Mouse (Mus musculus) limb, embryonic 10.5 days (tissue): ENCODE results near the gene Mzf1. TPM values are rescaled to one million over a fixed set of nuclear protein-coding genes. Genes with fewer than 3 reads are reported as not detected.

Experiments
- DNase-seq: peaks from one replicate; pipeline ENCODE4 v3.0.0-alpha.2; 2017; ENCODE audit warnings: low spot score
- H3K27ac ChIP-seq: fragments of 300-500 bp; sonication (generic); 2 replicates; pipeline ENCODE4 v1.5.1; 2016; ENCODE audit warnings: mild to moderate bottlenecking
- H3K27me3 ChIP-seq: fragments of 300-500 bp; sonication (generic); 2 replicates; pipeline ENCODE4 v1.6.1; 2016; ENCODE audit warnings: low read depth, mild to moderate bottlenecking; ENCODE audit not compliant: poor library complexity, severe bottlenecking
- H3K36me3 ChIP-seq: fragments of 300-500 bp; sonication (generic); 2 replicates; pipeline ENCODE4 v1.6.1; 2016; ENCODE audit warnings: mild to moderate bottlenecking, moderate library complexity
- H3K4me1 ChIP-seq: fragments of 300-500 bp; sonication (generic); 2 replicates; pipeline ENCODE4 v1.6.1; 2016
- H3K4me3 ChIP-seq: fragments of 300-500 bp; sonication (generic); 2 replicates; pipeline ENCODE4 v1.5.1; 2016; ENCODE audit warnings: mild to moderate bottlenecking, moderate library complexity
- H3K9me3 ChIP-seq: fragments of 300-500 bp; sonication (generic); replicated peaks from 2 replicates; pipeline ENCODE4 v1.6.1; 2016; ENCODE audit warnings: mild to moderate bottlenecking
- WGBS: fragments of 180-500 bp; shearing (Covaris S2); methylation state at CpG from one replicate; pipeline ENCODE4 v1.1.7; 2016; 5-methylcytosine and 5-hydroxymethylcytosine counted together
- polyA plus RNA-seq: library from polyadenylated mRNA; unstranded; fragments of >200 nt; fragmentation: Nextera tagmentation; extraction: Ambion mirVana; gene quantifications from 2 replicates; pipeline ENCODE4 v1.2.1, GENCODE M21; 2016

Mzf1 gene
- polyA plus RNA-seq, 1 experiment from 2014 or later, result 4.4 TPM

GRCm38 (mm10) chr7:13031983-13032382 is 22.6 kb downstream of the Mzf1 start:
- no peak overlapping the region for H3K4me3 ChIP-seq
- WGBS, result 92% methylated on average over 2 of the region's 2 CpGs

GRCm38 (mm10) chr7:13031069-13031468 is 23.5 kb downstream of the Mzf1 start:
- H3K27me3 ChIP-seq, result no peaks in the 10 kb centered on the region
- H3K9me3 ChIP-seq, result no peaks in the 10 kb centered on the region
- WGBS, result 81% methylated on average over 5 of the region's 5 CpGs
- H3K36me3 ChIP-seq, result peaks cover 96% of the 10 kb centered on the region
- peaks cover 40% of the 10 kb centered on the region for H3K4me1 ChIP-seq
- no peak overlapping the region for H3K27ac ChIP-seq
- DNase-seq, result no peak
- no peak overlapping the region for H3K4me3 ChIP-seq

More at GRCm38 (mm10) chr7:13031983-13032382, 22.6 kb downstream of the Mzf1 start:
- Histone ChIP-seq H3K9me3 (no peaks in the 10 kb centered on the region), H3K4me1 (peaks cover 41% of the 10 kb centered on the region), H3K27ac (no peak overlapping the region), H3K27me3 (no peaks in the 10 kb centered on the region), H3K36me3 (peaks cover 92% of the 10 kb centered on the region)
- no peak for DNase-seq

DNA sequence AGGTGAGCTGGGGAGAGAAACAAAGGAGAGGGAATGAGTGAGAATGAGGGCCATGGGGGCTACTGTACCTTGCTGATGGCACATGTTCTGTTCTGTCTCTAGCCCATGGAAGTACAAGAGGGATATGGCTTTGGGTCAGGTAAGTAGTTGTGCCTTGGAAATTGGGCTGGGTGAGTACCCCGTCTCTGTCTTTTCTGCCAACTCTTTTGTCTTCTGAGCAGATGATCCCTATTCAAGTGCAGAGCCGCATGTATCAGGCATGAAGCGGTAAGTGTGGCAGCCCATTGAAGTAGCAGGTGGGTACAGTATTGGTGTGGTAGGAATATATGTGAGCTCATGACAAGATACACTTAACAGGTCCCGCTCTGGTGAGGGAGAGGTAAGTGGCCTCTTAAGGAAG is 25.6 kb downstream of the Mzf1 start:
- Histone ChIP-seq H3K4me3 (no peak overlapping the region), H3K27me3 (no peaks in the 10 kb centered on the region), H3K4me1 (peaks cover 32% of the 10 kb centered on the region), H3K9me3 (no peaks in the 10 kb centered on the region), H3K27ac (no peak overlapping the region), H3K36me3 (peaks cover 92% of the 10 kb centered on the region)
- no peak for DNase-seq
- WGBS, result 92% methylated on average over 4 of the region's 4 CpGs

GRCm38 (mm10) chr7:13025511-13026112 is 29.0 kb downstream of the Mzf1 start:
- Histone ChIP-seq H3K4me3 (peak overlapping the region; percentile 99), H3K36me3 (peaks cover 58% of the 10 kb centered on the region), H3K27ac (peak overlapping the region; percentile 100), H3K27me3 (no peaks in the 10 kb centered on the region), H3K4me1 (peaks cover 28% of the 10 kb centered on the region), H3K9me3 (no peaks in the 10 kb centered on the region)
- 31% methylated on average over 4 of the region's 4 CpGs for WGBS
- no peak for DNase-seq

GRCm38 (mm10) chr7:13024805-13025204 is 29.8 kb downstream of the Mzf1 start:
- Histone ChIP-seq H3K36me3 (peaks cover 50% of the 10 kb centered on the region), H3K27me3 (no peaks in the 10 kb centered on the region), H3K4me3 (peak overlapping the region; percentile 99), H3K9me3 (no peaks in the 10 kb centered on the region), H3K27ac (peak overlapping the region; percentile 100), H3K4me1 (peaks cover 28% of the 10 kb centered on the region)
- peak; percentile 85 for DNase-seq
- WGBS, result under 1% methylated on average over 43 of the region's 44 CpGs

DNA sequence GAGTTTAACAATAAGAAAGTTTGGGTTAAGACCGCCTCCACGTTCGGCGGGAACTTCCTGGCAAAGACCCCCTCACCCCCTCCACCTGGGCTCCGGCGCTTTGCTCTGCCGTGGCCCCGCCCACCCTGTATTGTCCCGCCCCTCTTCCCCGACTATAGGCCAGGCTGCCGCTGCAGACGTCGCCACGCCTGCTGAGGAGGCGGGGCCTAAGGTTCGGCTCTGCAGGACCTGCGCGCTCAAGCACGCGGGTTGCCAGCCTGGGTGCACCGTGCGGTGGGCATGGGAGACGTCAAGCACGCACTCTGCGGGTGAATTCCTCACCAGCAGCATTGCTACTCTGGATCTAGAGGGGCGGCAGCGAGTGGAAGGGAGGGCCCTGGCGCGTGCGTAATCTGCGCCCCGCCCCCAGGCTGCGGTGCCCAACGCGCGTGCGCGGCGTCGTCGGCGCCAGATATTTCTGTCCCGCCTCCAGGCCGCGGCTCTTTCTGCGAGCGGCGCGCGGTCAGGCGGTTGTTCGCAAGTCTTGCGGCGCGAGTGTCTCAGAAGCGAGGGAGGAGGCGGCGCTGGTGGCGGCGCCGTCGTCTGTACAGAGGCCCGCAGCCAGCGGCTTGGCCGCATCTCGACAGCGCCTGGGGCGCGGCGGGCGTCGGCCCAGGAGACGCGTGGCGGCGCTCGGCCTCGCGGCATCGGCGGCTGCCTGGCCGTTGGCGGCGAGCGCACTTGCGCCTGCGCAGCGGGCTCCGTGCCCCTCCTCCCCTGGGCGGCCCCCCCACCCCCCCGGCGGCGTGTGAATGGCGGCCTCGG is 30.4 kb downstream of the Mzf1 start:
- Histone ChIP-seq H3K4me1 (peaks cover 28% of the 10 kb centered on the region), H3K27me3 (no peaks in the 10 kb centered on the region), H3K9me3 (no peaks in the 10 kb centered on the region), H3K4me3 (peak overlapping the region; percentile 99), H3K27ac (peak overlapping the region; percentile 100), H3K36me3 (peaks cover 44% of the 10 kb centered on the region)
- WGBS, result under 1% methylated on average over 95 of the region's 95 CpGs
- peak; percentile 96 for DNase-seq

GRCm38 (mm10) chr7:13022773-13023535 is 31.6 kb downstream of the Mzf1 start:
- Histone ChIP-seq H3K27me3 (no peaks in the 10 kb centered on the region), H3K36me3 (peaks cover 32% of the 10 kb centered on the region), H3K4me1 (peaks cover 28% of the 10 kb centered on the region), H3K27ac (peak overlapping the region; percentile 100), H3K9me3 (no peaks in the 10 kb centered on the region), H3K4me3 (peak overlapping the region; percentile 99)
- DNase-seq, result peak; percentile 96
- WGBS, result 4% methylated on average over 31 of the region's 31 CpGs

DNA sequence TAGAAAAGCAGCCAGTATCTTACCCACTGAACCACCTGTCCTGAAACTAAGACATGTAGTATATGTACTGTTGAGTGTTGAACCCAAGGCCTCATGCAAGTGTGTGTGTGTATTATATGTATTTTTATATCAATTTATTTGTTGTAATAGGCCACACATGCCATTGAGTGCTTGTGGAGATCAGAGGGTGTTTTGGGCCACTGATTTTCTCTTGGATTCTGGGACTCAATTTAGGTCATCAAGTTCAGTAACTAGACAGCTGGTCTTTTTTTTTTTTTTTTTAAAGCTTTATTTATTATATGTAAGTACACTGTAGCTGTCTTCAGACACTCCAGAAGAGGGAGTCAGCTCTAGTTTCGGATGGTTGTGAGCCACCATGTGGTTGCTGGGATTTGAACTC is 39.3 kb downstream of the Mzf1 start:
- no peak overlapping the region for H3K4me3 ChIP-seq
- H3K9me3 ChIP-seq, result no peaks in the 10 kb centered on the region
- no peaks in the 10 kb centered on the region for H3K36me3 ChIP-seq
- no peak overlapping the region for H3K27ac ChIP-seq
- peaks cover 5% of the 10 kb centered on the region for H3K4me1 ChIP-seq
- H3K27me3 ChIP-seq, result no peaks in the 10 kb centered on the region
- 89% methylated on average over 1 of the region's 1 CpGs for WGBS
- no peak for DNase-seq

- H3K36me3 ChIP-seq, result no peaks in the 10 kb centered on the region
- 38% methylated on average over 6 of the region's 6 CpGs for WGBS
- no peak overlapping the region for H3K4me3 ChIP-seq
- no peaks in the 10 kb centered on the region for H3K27me3 ChIP-seq
- H3K27ac ChIP-seq, result no peak overlapping the region
- H3K4me1 ChIP-seq, result peaks cover 6% of the 10 kb centered on the region
- H3K9me3 ChIP-seq, result no peaks in the 10 kb centered on the region
- DNase-seq, result no peak
These were observed 40.2 kb downstream of the Mzf1 start for GRCm38 (mm10) chr7:13014275-13014839.

- Histone ChIP-seq H3K27me3 (no peaks in the 10 kb centered on the region), H3K4me1 (peaks cover 9% of the 10 kb centered on the region), H3K4me3 (no peak overlapping the region), H3K9me3 (no peaks in the 10 kb centered on the region), H3K27ac (no peak overlapping the region), H3K36me3 (no peaks in the 10 kb centered on the region)
- DNase-seq, result no peak
- 74% methylated on average over 4 of the region's 4 CpGs for WGBS
These were observed 40.9 kb downstream of the Mzf1 start for GRCm38 (mm10) chr7:13013671-13014070.

DNA sequence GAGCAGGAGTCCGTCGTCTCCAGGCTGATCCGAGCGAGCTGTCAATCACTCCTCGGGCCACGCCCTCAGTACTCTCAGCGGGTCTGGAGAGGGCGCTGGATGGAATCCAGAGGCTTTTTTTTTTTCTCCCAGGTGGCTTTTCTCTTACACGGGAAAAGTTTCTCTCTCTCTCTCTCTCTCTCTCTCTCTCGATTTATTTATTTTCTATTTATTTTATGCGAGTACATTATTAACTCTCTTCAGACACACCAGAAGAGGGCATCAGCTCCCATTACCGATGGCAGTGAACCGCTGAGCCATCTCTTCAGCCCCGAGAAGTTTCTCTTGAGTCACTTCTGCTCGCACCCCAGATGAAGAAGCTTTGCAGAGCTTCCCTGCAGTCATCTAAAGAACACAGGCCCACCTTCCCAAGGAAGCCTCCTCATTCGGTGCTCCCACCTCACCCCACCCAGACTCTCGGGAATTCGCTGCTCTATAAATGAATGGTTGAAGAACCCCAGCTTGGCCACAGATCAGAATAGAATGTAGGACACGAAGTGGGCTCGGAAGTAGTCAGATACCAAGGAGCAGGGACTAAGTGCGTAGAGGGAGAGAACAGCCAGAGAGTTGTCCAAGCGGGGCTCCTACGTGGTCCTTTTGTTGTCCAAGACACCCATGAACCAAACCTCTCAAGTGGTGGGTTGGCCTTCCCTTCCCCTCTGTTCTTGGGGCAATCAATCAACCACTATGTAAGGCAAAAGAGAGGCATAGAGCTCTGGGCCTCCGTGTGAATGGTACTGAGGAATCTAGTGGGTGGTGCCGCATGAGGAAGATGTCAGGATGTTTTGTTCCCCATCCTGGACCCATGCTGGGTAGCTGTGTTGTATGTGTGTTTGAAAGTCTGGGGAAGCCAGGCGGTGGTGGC is 44.3 kb downstream of the Mzf1 start, which contains the start of gene Zbtb45:
Zbtb45 (minus strand) TSS at position 30 of the 904 bp plus-strand sequence.
- peak within 1 kb of the TSS; percentile 92 for H3K27ac ChIP-seq
- peaks cover 29% of the 10 kb centered on the region for H3K36me3 ChIP-seq
- no peaks in the 10 kb centered on the region for H3K9me3 ChIP-seq
- WGBS, result 21% methylated on average over 26 of the region's 26 CpGs
- no peak for DNase-seq
- H3K27me3 ChIP-seq, result peaks cover 27% of the 10 kb centered on the region
- H3K4me3 ChIP-seq, result peak within 1 kb of the TSS; percentile 65
- peaks cover 31% of the 10 kb centered on the region for H3K4me1 ChIP-seq
